Comparison of ENCODE assay signal across 13 mouse cellular contexts in genomic region chr9:53849864-53850263, GRCm38 (mm10). TPM values are rescaled to one million over a fixed set of nuclear protein-coding genes. Genes with fewer than 3 reads are reported as not detected.
DNase-seq lines count a peak whose midpoint lies in the region; ATAC-seq and TF ChIP-seq lines count a peak whose summit lies in the region.
"Had no signal": no experiment of that assay in that cellular context is flagged by ENCODE, and none has a peak within 500 bp of the region (broad histone marks: within the 10 kb centered on the region; RNA-seq: fewer than 3 reads in every experiment).

Gene Sln (plus strand): TSS chr9:53850164.

- no peak within 1 kb of the TSS for H3K4me2 ChIP-seq in stomach, embryonic 16.5 days (ENCODE audit: low read depth, low read length)
- H3K4me2 ChIP-seq in stomach, postnatal 0 days (replicated peaks; ENCODE audit: low read depth) = no peak within 1 kb of the TSS
- no peak within 1 kb of the TSS for H3K4me2 ChIP-seq in heart, embryonic 16.5 days (ENCODE audit: low read depth, low read length)
- no peak within 1 kb of the TSS for H3K4me2 ChIP-seq in intestine, embryonic 16.5 days (ENCODE audit: low read depth, low read length)
- H3K4me2 ChIP-seq: embryonic facial prominence, embryonic 13.5 days; lung, embryonic 14.5 days had no signal

- TF ChIP-seq EP300 in heart, adult 2 months (IDR thresholded peaks at IDR 0.05; ENCODE audit: insufficient read depth, low read depth, low read length) = no peak
- no peak for TF ChIP-seq EP300 in stomach, postnatal 0 days (optimal IDR thresholded peaks at IDR 0.05)

- no peaks in the 10 kb centered on the region for H3K79me2 ChIP-seq in heart, adult 2 months (replicated peaks; ENCODE audit: control insufficient read depth, insufficient read depth, low read length)

- no peaks in the 10 kb centered on the region for H3K36me3 ChIP-seq in heart, adult 2 months (ENCODE audit: control insufficient read depth, insufficient read depth, low read length)
- no peaks in the 10 kb centered on the region for H3K36me3 ChIP-seq in stomach, embryonic 16.5 days (ENCODE audit: control insufficient read depth, insufficient read depth, low read length)
- H3K36me3 ChIP-seq in stomach, postnatal 0 days (ENCODE audit: control insufficient read depth, insufficient read depth, low read length) = no peaks in the 10 kb centered on the region
- H3K36me3 ChIP-seq in heart, embryonic 16.5 days (ENCODE audit: control insufficient read depth, insufficient read depth) = no peaks in the 10 kb centered on the region
- H3K36me3 ChIP-seq in intestine, embryonic 16.5 days (ENCODE audit: control insufficient read depth, insufficient read depth, low read length) = no peaks in the 10 kb centered on the region
- H3K36me3 ChIP-seq: embryonic facial prominence, embryonic 13.5 days had no signal

- no peaks in the 10 kb centered on the region for H3K27me3 ChIP-seq in heart, adult 2 months (ENCODE audit: control insufficient read depth, insufficient read depth, low read length)
- H3K27me3 ChIP-seq in stomach, embryonic 16.5 days (ENCODE audit: control insufficient read depth, insufficient read depth, low read length) = no peaks in the 10 kb centered on the region
- H3K27me3 ChIP-seq in stomach, postnatal 0 days (ENCODE audit: control insufficient read depth, insufficient read depth, low read length) = no peaks in the 10 kb centered on the region
- H3K27me3 ChIP-seq in heart, embryonic 16.5 days (ENCODE audit: control insufficient read depth, insufficient read depth, low read length) = no peaks in the 10 kb centered on the region
- H3K27me3 ChIP-seq in intestine, embryonic 16.5 days (replicated peaks; ENCODE audit: control insufficient read depth, insufficient read depth, low read length) = no peaks in the 10 kb centered on the region
- H3K27me3 ChIP-seq: embryonic facial prominence, embryonic 13.5 days had no signal

- H3K4me3 ChIP-seq in heart, adult 2 months = no peak within 1 kb of the TSS
- no peak within 1 kb of the TSS for H3K4me3 ChIP-seq in stomach, embryonic 16.5 days (replicated peaks; ENCODE audit: low read length)
- H3K4me3 ChIP-seq in stomach, postnatal 0 days (ENCODE audit: low read depth, low read length) = no peak within 1 kb of the TSS
- H3K4me3 ChIP-seq in heart, embryonic 16.5 days (ENCODE audit: low read length) = peak within 1 kb of the TSS; percentile 16; the same call in 1 of the 2 replicates
- H3K4me3 ChIP-seq in intestine, embryonic 16.5 days (ENCODE audit: low read length) = no peak within 1 kb of the TSS
- H3K4me3 ChIP-seq: embryonic facial prominence, embryonic 13.5 days had no signal

- no peak for DNase-seq in heart, adult 2 months
- no peak for DNase-seq in heart, adult 9 months (ENCODE audit: low spot score in 2 of 2)
- no peak for DNase-seq in stomach, postnatal 0 days (ENCODE audit: low spot score)
- DNase-seq in embryo, embryonic 9.5 days (ENCODE audit: extremely low spot score) = no peak
- DNase-seq: adrenal gland, postnatal 36 days; cerebellum, postnatal 25 days; lung, embryonic 14.5 days; thymus, adult 18-20 months had no signal

- H3K4me1 ChIP-seq in heart, adult 2 months (ENCODE audit: control insufficient read depth, insufficient read depth, low read length) = no peaks in the 10 kb centered on the region
- H3K4me1 ChIP-seq in stomach, embryonic 16.5 days (ENCODE audit: control insufficient read depth, insufficient read depth, low read length) = no peaks in the 10 kb centered on the region
- no peaks in the 10 kb centered on the region for H3K4me1 ChIP-seq in stomach, postnatal 0 days (replicated peaks; ENCODE audit: control insufficient read depth, insufficient read depth)
- H3K4me1 ChIP-seq in heart, embryonic 16.5 days (ENCODE audit: control insufficient read depth, insufficient read depth, low read length) = 0 out of 2 replicates have a peak, but pooled peaks cover 3% of the 10 kb centered on the region
- H3K4me1 ChIP-seq in intestine, embryonic 16.5 days (ENCODE audit: control insufficient read depth, insufficient read depth, low read length) = no peaks in the 10 kb centered on the region
- H3K4me1 ChIP-seq: embryonic facial prominence, embryonic 13.5 days had no signal

- WGBS in heart, adult 2 months = 67% methylated on average over 4 of the region's 4 CpGs
- 80% methylated on average over 4 of the region's 4 CpGs for WGBS in stomach, embryonic 16.5 days
- 82% methylated on average over 4 of the region's 4 CpGs for WGBS in stomach, postnatal 0 days
- 72% methylated on average over 4 of the region's 4 CpGs for whole genome bisulfite sequencing in heart, embryonic 16.5 days
- WGBS in intestine, embryonic 16.5 days = 85% methylated on average over 4 of the region's 4 CpGs

- peak within 1 kb of the TSS; percentile 4 for H3K27ac ChIP-seq in heart, adult 2 months
- H3K27ac ChIP-seq in stomach, embryonic 16.5 days (ENCODE audit: low read length) = no peak within 1 kb of the TSS
- H3K27ac ChIP-seq in stomach, postnatal 0 days (replicated peaks) = no peak within 1 kb of the TSS
- no peak within 1 kb of the TSS for H3K27ac ChIP-seq in heart, embryonic 16.5 days (ENCODE audit: low read length)
- H3K27ac ChIP-seq in intestine, embryonic 16.5 days (ENCODE audit: low read length) = no peak within 1 kb of the TSS
- H3K27ac ChIP-seq: embryonic facial prominence, embryonic 13.5 days had no signal

- no peak for ATAC-seq in stomach, embryonic 16.5 days (ENCODE audit: insufficient read depth, low FRiP score)
- ATAC-seq in stomach, postnatal 0 days (ENCODE audit: low FRiP score, low TSS enrichment) = no peak
- no peak for ATAC-seq in heart, embryonic 16.5 days (replicated peaks; ENCODE audit: extremely low read depth, insufficient read depth, low FRiP score)
- ATAC-seq in intestine, embryonic 16.5 days = no peak

- no peak for TF ChIP-seq POLR2A in heart, adult 2 months (IDR thresholded peaks at IDR 0.05; ENCODE audit: insufficient read depth, low read depth, low read length)

- intact Hi-C loops in heart, adult 2 months (cut with DNase I) = no loop called here

- no peak for TF ChIP-seq CTCF in heart, adult 2 months (IDR thresholded peaks at IDR 0.05)
- no peak for TF ChIP-seq CTCF in stomach, postnatal 0 days (IDR thresholded peaks at IDR 0.05; ENCODE audit: low read depth)

- no peaks in the 10 kb centered on the region for H3K9me3 ChIP-seq in stomach, embryonic 16.5 days (replicated peaks; ENCODE audit: control insufficient read depth, low read length)
- H3K9me3 ChIP-seq in stomach, postnatal 0 days (ENCODE audit: control insufficient read depth, low read length) = no peaks in the 10 kb centered on the region
- no peaks in the 10 kb centered on the region for H3K9me3 ChIP-seq in heart, embryonic 16.5 days (replicated peaks; ENCODE audit: control insufficient read depth, low read length)
- H3K9me3 ChIP-seq in intestine, embryonic 16.5 days (ENCODE audit: control insufficient read depth, low read length) = no peaks in the 10 kb centered on the region
- H3K9me3 ChIP-seq: embryonic facial prominence, embryonic 13.5 days had no signal

- no peak within 1 kb of the TSS for H3K9ac ChIP-seq in heart, adult 2 months (ENCODE audit: low read depth, low read length)
- H3K9ac ChIP-seq in stomach, embryonic 16.5 days (ENCODE audit: low read length) = no peak within 1 kb of the TSS
- no peak within 1 kb of the TSS for H3K9ac ChIP-seq in stomach, postnatal 0 days (ENCODE audit: low read length)
- no peak within 1 kb of the TSS for H3K9ac ChIP-seq in heart, embryonic 16.5 days (ENCODE audit: low read length)
- H3K9ac ChIP-seq in intestine, embryonic 16.5 days (ENCODE audit: low read depth, low read length) = no peak within 1 kb of the TSS
- H3K9ac ChIP-seq: embryonic facial prominence, embryonic 13.5 days; lung, embryonic 14.5 days had no signal

RNA-seq across cellular contexts. Expression of gene Sln, which starts in this region (rescaled TPM):
- total RNA-seq in heart, adult 2 months (2021) = 10 to 100 TPM; 59.7 to 81.4 TPM
- 412 and 511 TPM in 2 replicates for polyA plus RNA-seq in heart, adult 2 months (2012; rRNA removed)
- 2.0 and 74.3 TPM in 2 replicates for polyA plus RNA-seq in stomach, embryonic 16.5 days (2015; fragmentation: Nextera tagmentation; extraction: Ambion mirVana)
- 0.30 and 0.80 TPM in 2 replicates for polyA plus RNA-seq in stomach, postnatal 0 days (2015; fragmentation: Nextera tagmentation; extraction: Ambion mirVana)
- 167 and 269 TPM in 2 replicates for polyA plus RNA-seq in heart, embryonic 16.5 days (2015; fragmentation: Nextera tagmentation; extraction: Ambion mirVana)
- 0.92 and 1.0 TPM in 2 replicates for polyA plus RNA-seq in intestine, embryonic 16.5 days (2015; fragmentation: Nextera tagmentation; extraction: Ambion mirVana)
- total RNA-seq: adrenal gland, postnatal 36 days; hematopoietic stem cell, adult 5-6 weeks had no signal
